Mouse (Mus musculus): ENCODE results near the gene Mustn1. TPM values are rescaled to one million over a fixed set of nuclear protein-coding genes. Genes with fewer than 3 reads are reported as not detected.
A peak's percentile ranks its signal among the peaks of the same experiment; 100 is the strongest.

The Mustn1 gene
- total and polyA plus RNA-seq, 3 experiments = 0.08 to 0.22 TPM; not detected in 1

- no peak overlapping the region for H3K9ac ChIP-seq (ENCODE audit: control insufficient read depth, low read depth, low read length, poor library complexity, severe bottlenecking)
- H3K27ac ChIP-seq (ENCODE audit: control insufficient read depth, low read depth, low read length) = no peak overlapping the region
- peak; percentile 87 for TF ChIP-seq SMC3 (IDR thresholded peaks at IDR 0.05; ENCODE audit: low read depth, low read length)
- TF ChIP-seq ZC3H11A (IDR thresholded peaks at IDR 0.05; ENCODE audit: low read depth, low read length) = 0 out of 2 replicates have a peak, but pooled peaks have one; percentile 19
- no peak for TF ChIP-seq NRF1 (IDR thresholded peaks at IDR 0.05; ENCODE audit: insufficient read depth, low read depth, low read length, poor library complexity, severe bottlenecking)
- no peak for TF ChIP-seq ETS1 (IDR thresholded peaks at IDR 0.05; ENCODE audit: low read depth, low read length)
- TF ChIP-seq RAD21 (IDR thresholded peaks at IDR 0.05; ENCODE audit: low read depth, low read length) = peak; percentile 57
- no peak for TF ChIP-seq SIN3A (IDR thresholded peaks at IDR 0.05; ENCODE audit: low read length)
- peak; percentile 91 to 97 (median 91) for TF ChIP-seq CTCF (IDR thresholded peaks at IDR 0.05 in 2 of 3, conservative IDR thresholded peaks at IDR 0.05 in 1 of 3; ENCODE audit: control insufficient read depth in 1 of 3, insufficient read depth in 1 of 3, low read depth in 2 of 3, low read length in 3 of 3, poor library complexity in 1 of 3, severe bottlenecking in 1 of 3)
- H3K9me3 ChIP-seq (replicated peaks; ENCODE audit: insufficient read depth, low read length) = no peaks in the 10 kb centered on the region
- no peaks in the 10 kb centered on the region for H3K27me3 ChIP-seq (ENCODE audit: control insufficient read depth in 1 of 2, insufficient read depth in 2 of 2, low read length in 2 of 2)
- DNase-seq (ENCODE audit: low read depth, low spot score) = peak; percentile 82
- peaks cover 0 to 2% of the 10 kb centered on the region in 2 experiments; a peak in 2 of 4 replicates for H3K36me3 ChIP-seq (ENCODE audit: control insufficient read depth in 1 of 2, insufficient read depth in 2 of 2, low read length in 2 of 2)
- no peak overlapping the region for H3K4me3 ChIP-seq (ENCODE audit: control insufficient read depth in 1 of 2, insufficient read depth in 1 of 2, low read depth in 2 of 2, low read length in 2 of 2)
- no peaks in the 10 kb centered on the region for H3K79me2 ChIP-seq (ENCODE audit: control insufficient read depth, insufficient read depth, low read length, poor library complexity)
- no peaks in the 10 kb centered on the region for H3K4me1 ChIP-seq (ENCODE audit: control insufficient read depth in 1 of 2, insufficient read depth in 2 of 2, low read length in 2 of 2)
Measured at GRCm38 (mm10) chr14:30867042-30867441, 12.0 kb upstream of the Mustn1 start.

DNA sequence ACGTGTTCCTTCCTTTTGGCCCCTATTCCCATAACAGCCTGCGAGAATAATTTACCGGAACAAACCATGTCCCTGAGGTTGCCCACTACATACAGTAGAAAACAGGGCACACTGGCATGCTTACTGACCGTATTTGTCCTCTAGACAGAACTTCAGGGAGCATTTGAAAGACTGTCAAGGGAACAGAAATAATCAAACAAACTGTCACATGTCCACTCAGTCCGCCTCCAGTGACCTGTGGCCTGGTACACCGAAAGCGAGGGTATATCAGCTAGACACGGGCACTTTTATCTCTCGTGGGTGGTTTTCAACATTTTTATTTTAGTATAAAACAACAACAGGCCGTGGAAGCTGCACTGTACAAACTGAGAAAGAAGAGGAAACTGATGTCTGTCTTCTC is 10.2 kb upstream of the Mustn1 start:
- Histone ChIP-seq H3K27me3 (ENCODE audit: control insufficient read depth in 1 of 2, insufficient read depth in 2 of 2, low read length in 2 of 2) (no peaks in the 10 kb centered on the region), H3K36me3 (ENCODE audit: control insufficient read depth in 1 of 2, insufficient read depth in 2 of 2, low read length in 2 of 2) (no peaks in the 10 kb centered on the region; a peak in 1 of 4 replicates), H3K9me3 (replicated peaks; ENCODE audit: insufficient read depth, low read length) (no peaks in the 10 kb centered on the region), H3K4me1 (ENCODE audit: control insufficient read depth in 1 of 2, insufficient read depth in 2 of 2, low read length in 2 of 2) (no peaks in the 10 kb centered on the region), H3K4me3 (ENCODE audit: control insufficient read depth in 1 of 2, insufficient read depth in 1 of 2, low read depth in 2 of 2, low read length in 2 of 2) (no peak overlapping the region), H3K27ac (ENCODE audit: control insufficient read depth, low read depth, low read length) (no peak overlapping the region), H3K9ac (ENCODE audit: control insufficient read depth, low read depth, low read length, poor library complexity, severe bottlenecking) (no peak overlapping the region), H3K79me2 (ENCODE audit: control insufficient read depth, insufficient read depth, low read length, poor library complexity) (no peaks in the 10 kb centered on the region)
- DNase-seq (ENCODE audit: low read depth, low spot score) = no peak
- TF ChIP-seq MAFK (IDR thresholded peaks at IDR 0.05; ENCODE audit: borderline replicate concordance, low read depth, low read length) (no peak), NRF1 (IDR thresholded peaks at IDR 0.05; ENCODE audit: insufficient read depth, low read depth, low read length, poor library complexity, severe bottlenecking) (no peak), ZC3H11A (IDR thresholded peaks at IDR 0.05; ENCODE audit: low read depth, low read length) (no peak), TBP (IDR thresholded peaks at IDR 0.05; ENCODE audit: low read depth, low read length) (no peak), SIN3A (IDR thresholded peaks at IDR 0.05; ENCODE audit: low read length) (no peak), GATA1 (IDR thresholded peaks at IDR 0.05; ENCODE audit: low read depth, low read length) (no peak), ELF1 (IDR thresholded peaks at IDR 0.05; ENCODE audit: low read depth, low read length) (no peak), RCOR1 (IDR thresholded peaks at IDR 0.05; ENCODE audit: low read depth, low read length) (no peak), MAZ (IDR thresholded peaks at IDR 0.05; ENCODE audit: low read depth, low read length) (no peak), CTCF (IDR thresholded peaks at IDR 0.05 in 2 of 3, conservative IDR thresholded peaks at IDR 0.05 in 1 of 3; ENCODE audit: control insufficient read depth in 1 of 3, insufficient read depth in 1 of 3, low read depth in 2 of 3, low read length in 3 of 3, poor library complexity in 1 of 3, severe bottlenecking in 1 of 3) (no peak), POLR2A (IDR thresholded peaks at IDR 0.05; ENCODE audit: control insufficient read depth in 1 of 2, insufficient read depth in 1 of 2, low read depth in 1 of 2, low read length in 2 of 2, poor library complexity in 1 of 2) (no peak), MYC (IDR thresholded peaks at IDR 0.05; ENCODE audit: low read depth, low read length) (no peak), POLR2AphosphoS2 (IDR thresholded peaks at IDR 0.05; ENCODE audit: low read length) (no peak), MYB (IDR thresholded peaks at IDR 0.05; ENCODE audit: low read depth, low read length) (no peak), POLR2AphosphoS5 (IDR thresholded peaks at IDR 0.05; ENCODE audit: borderline replicate concordance, low read depth, low read length) (no peak)

Data from MEL (cell line).